Comparison of ENCODE assay signal across 28 mouse cellular contexts in genomic region chr17:47061031-47061620, GRCm38 (mm10). TPM values are rescaled to one million over a fixed set of nuclear protein-coding genes. Genes with fewer than 3 reads are reported as not detected.
A peak's percentile ranks its signal among the peaks of the same experiment; 100 is the strongest.
DNase-seq lines count a peak whose midpoint lies in the region; ATAC-seq lines count a peak whose summit lies in the region.
"Had no signal": no experiment of that assay in that cellular context is flagged by ENCODE, and none has a peak within 500 bp of the region (broad histone marks: within the 10 kb centered on the region; RNA-seq: fewer than 3 reads in every experiment).

No protein-coding gene starts in this region.

- H3K9me3 ChIP-seq in liver, embryonic 16.5 days (replicated peaks; ENCODE audit: control insufficient read depth, low read length), result peaks cover 4% of the 10 kb centered on the region; the same call in 1 of the 2 replicates
- peaks cover 5% of the 10 kb centered on the region for H3K9me3 ChIP-seq in liver, embryonic 12.5 days (replicated peaks)
- H3K9me3 ChIP-seq: liver, embryonic 15.5 days had no signal

- 55% methylated on average over 8 of the region's 8 CpGs for WGBS in liver, embryonic 16.5 days (ENCODE audit: insufficient replicate concordance)
- WGBS in liver, embryonic 12.5 days (ENCODE audit: insufficient replicate concordance), result 52% methylated on average over 8 of the region's 8 CpGs

- DNase-seq in kidney, adult 11 months, result peak; percentile 46
- no peak for DNase-seq in kidney, postnatal 4 days
- peak; percentile 30 to 63 for DNase-seq in kidney, postnatal 25 days
- DNase-seq in cerebellum, postnatal 25 days, result no peak
- DNase-seq in spleen, postnatal 14 days (ENCODE audit: low spot score in 2 of 2), result no peak
- DNase-seq: adrenal gland, postnatal 25 days; cerebellum, adult 11-12 months; cerebellum, adult 9-11 months; gastrocnemius, adult 2 months; gastrocnemius, postnatal 36 days; heart, postnatal 14 days; lung, postnatal 36 days; right cerebral cortex, adult 18-20 months; thymus, postnatal 4 days had no signal

- no peaks in the 10 kb centered on the region for H3K27me3 ChIP-seq in liver, embryonic 16.5 days (ENCODE audit: control insufficient read depth, insufficient read depth, low read depth, low read length)
- H3K27me3 ChIP-seq in liver, embryonic 12.5 days (replicated peaks), result no peaks in the 10 kb centered on the region
- H3K27me3 ChIP-seq: hindbrain, embryonic 15.5 days; limb, embryonic 12.5 days; liver, embryonic 15.5 days; neural tube, embryonic 12.5 days had no signal

- no peaks in the 10 kb centered on the region for H3K36me3 ChIP-seq in liver, embryonic 16.5 days (ENCODE audit: control insufficient read depth, insufficient read depth)
- H3K36me3 ChIP-seq in liver, embryonic 12.5 days, result no peaks in the 10 kb centered on the region
- H3K36me3 ChIP-seq: hindbrain, embryonic 10.5 days; hindbrain, embryonic 15.5 days; limb, embryonic 12.5 days; liver, embryonic 15.5 days; neural tube, embryonic 12.5 days had no signal

- no peak overlapping the region for H3K27ac ChIP-seq in liver, embryonic 16.5 days (ENCODE audit: low read length)
- H3K27ac ChIP-seq in liver, embryonic 12.5 days, result no peak overlapping the region
- H3K27ac ChIP-seq: gastrocnemius, adult 2 months; hindbrain, embryonic 10.5 days; hindbrain, embryonic 15.5 days; left cerebral cortex, adult 2 months; limb, embryonic 12.5 days; liver, embryonic 15.5 days; neural tube, embryonic 12.5 days had no signal

- peak; percentile 54 for ATAC-seq in liver, embryonic 16.5 days (ENCODE audit: low read depth)
- ATAC-seq in liver, embryonic 12.5 days, result no peak
- ATAC-seq: forebrain, embryonic 16.5 days; inflammation-experienced regulatory T-cells, adult 6 months; midbrain, embryonic 16.5 days had no signal

- no peak overlapping the region for H3K9ac ChIP-seq in liver, embryonic 16.5 days (ENCODE audit: low read depth, low read length)
- no peak overlapping the region for H3K9ac ChIP-seq in liver, embryonic 12.5 days
- H3K9ac ChIP-seq: hindbrain, embryonic 15.5 days; limb, embryonic 12.5 days; liver, embryonic 15.5 days; neural tube, embryonic 12.5 days had no signal

- no peak overlapping the region for H3K4me3 ChIP-seq in liver, embryonic 16.5 days (ENCODE audit: low read depth, low read length)
- H3K4me3 ChIP-seq in liver, embryonic 12.5 days, result no peak overlapping the region
- H3K4me3 ChIP-seq: erythroblast, embryonic 14.5 days; gastrocnemius, adult 2 months; hindbrain, embryonic 10.5 days; hindbrain, embryonic 15.5 days; left cerebral cortex, adult 2 months; limb, embryonic 12.5 days; liver, embryonic 15.5 days; myocyte; neural tube, embryonic 12.5 days had no signal

- no peaks in the 10 kb centered on the region for H3K4me1 ChIP-seq in liver, embryonic 16.5 days (ENCODE audit: control insufficient read depth, low read depth, low read length)
- 0 out of 2 replicates have a peak, but pooled peaks cover 4% of the 10 kb centered on the region for H3K4me1 ChIP-seq in liver, embryonic 12.5 days
- H3K4me1 ChIP-seq: hindbrain, embryonic 10.5 days; hindbrain, embryonic 15.5 days; limb, embryonic 12.5 days; liver, embryonic 15.5 days; neural tube, embryonic 12.5 days had no signal

- no peak overlapping the region for H3K4me2 ChIP-seq in liver, embryonic 16.5 days (ENCODE audit: low read depth, low read length)
- no peak overlapping the region for H3K4me2 ChIP-seq in liver, embryonic 12.5 days
- H3K4me2 ChIP-seq: hindbrain, embryonic 15.5 days; limb, embryonic 12.5 days; liver, embryonic 15.5 days; midbrain, embryonic 11.5 days; neural tube, embryonic 12.5 days had no signal

RNA-seq across cellular contexts. Expression of gene Ubr2, which starts 50.8 kb away (rescaled TPM):
- 8.6 and 9.5 TPM in 2 replicates for polyA plus RNA-seq in liver, embryonic 16.5 days (2015; fragmentation: Nextera tagmentation; extraction: Ambion mirVana)
- polyA plus RNA-seq in liver, embryonic 12.5 days (2016; fragmentation: Nextera tagmentation; extraction: Ambion mirVana), result 15.6 and 16.1 TPM in 2 replicates

Comparison
In these comparisons a context has a peak if more than half of its experiments do, and no peak if none do; other contexts are left out.
1. DNase-seq: peak in kidney, adult 11 months (single experiment) and kidney, postnatal 25 days (2 of 2); none in kidney, postnatal 4 days (0 of 2), cerebellum, postnatal 25 days (0 of 2) and spleen, postnatal 14 days (0 of 2).